Mouse (Mus musculus): ENCODE measurements around the gene Gng2. TPM values are rescaled to one million over a fixed set of nuclear protein-coding genes. Genes with fewer than 3 reads are reported as not detected.

Gene Gng2
- polyA plus RNA-seq, 1 experiment from 2014 or later: 43.6 TPM

Other genes with a start within 250 kb of the Gng2 start
- 94.3 and 99.5 TPM in 2 replicates for gene Nid2, start 226.4 kb downstream of the Gng2 start, polyA plus RNA-seq (2015; fragmentation: Nextera tagmentation; extraction: Ambion mirVana)
- 158 and 183 TPM in 2 replicates for gene Rtraf, start 153.8 kb downstream of the Gng2 start, polyA plus RNA-seq (2015; fragmentation: Nextera tagmentation; extraction: Ambion mirVana)
- 12.9 and 13.5 TPM in 2 replicates for gene Saysd1, start 160.9 kb upstream of the Gng2 start, polyA plus RNA-seq (2015; fragmentation: Nextera tagmentation; extraction: Ambion mirVana)
- 8.7 and 9.5 TPM in 2 replicates for gene Kcnk5, start 204.2 kb upstream of the Gng2 start, polyA plus RNA-seq (2015; fragmentation: Nextera tagmentation; extraction: Ambion mirVana)

Data from stomach, embryonic 16.5 days (tissue).